24 mouse cellular contexts compared by ENCODE assay signal in genomic region chr3:68821406-68821805, GRCm38 (mm10). TPM values are rescaled to one million over a fixed set of nuclear protein-coding genes. Genes with fewer than 3 reads are reported as not detected.
DNase-seq lines count a peak whose midpoint lies in the region; ATAC-seq and TF ChIP-seq lines count a peak whose summit lies in the region.
"Had no signal": no experiment of that assay in that cellular context is flagged by ENCODE, and none has a peak within 500 bp of the region (broad histone marks: within the 10 kb centered on the region; RNA-seq: fewer than 3 reads in every experiment).

No protein-coding gene starts in this region.

- H3K4me3 ChIP-seq in kidney, embryonic 16.5 days (ENCODE audit: low read length), result no peak overlapping the region
- no peak overlapping the region for H3K4me3 ChIP-seq in stomach, postnatal 0 days (ENCODE audit: low read depth, low read length)
- H3K4me3 ChIP-seq: embryonic facial prominence, embryonic 12.5 days; embryonic facial prominence, embryonic 15.5 days; forebrain, embryonic 12.5 days; forebrain, embryonic 15.5 days; heart, adult 2 months; heart, embryonic 10.5 days; heart, embryonic 13.5 days; hindbrain, embryonic 15.5 days had no signal

- peaks cover 33% of the 10 kb centered on the region for H3K4me1 ChIP-seq in kidney, embryonic 16.5 days (ENCODE audit: insufficient read depth, low read length)
- H3K4me1 ChIP-seq in stomach, postnatal 0 days (replicated peaks; ENCODE audit: control insufficient read depth, insufficient read depth), result no peaks in the 10 kb centered on the region
- H3K4me1 ChIP-seq: embryonic facial prominence, embryonic 12.5 days; embryonic facial prominence, embryonic 15.5 days had no signal

- H3K36me3 ChIP-seq in kidney, embryonic 16.5 days (ENCODE audit: insufficient read depth, low read length), result no peaks in the 10 kb centered on the region
- no peaks in the 10 kb centered on the region for H3K36me3 ChIP-seq in stomach, postnatal 0 days (ENCODE audit: control insufficient read depth, insufficient read depth, low read length)
- H3K36me3 ChIP-seq: embryonic facial prominence, embryonic 12.5 days; embryonic facial prominence, embryonic 15.5 days; forebrain, embryonic 12.5 days; forebrain, embryonic 15.5 days; G1E; heart, embryonic 10.5 days; heart, embryonic 13.5 days; hindbrain, embryonic 15.5 days had no signal

- H3K27me3 ChIP-seq in kidney, embryonic 16.5 days (ENCODE audit: insufficient read depth, low read length), result no peaks in the 10 kb centered on the region
- no peaks in the 10 kb centered on the region for H3K27me3 ChIP-seq in stomach, postnatal 0 days (ENCODE audit: control insufficient read depth, insufficient read depth, low read length)
- H3K27me3 ChIP-seq: CH12.LX; embryonic facial prominence, embryonic 12.5 days; embryonic facial prominence, embryonic 15.5 days; forebrain, embryonic 12.5 days; forebrain, embryonic 15.5 days; heart, embryonic 13.5 days; hindbrain, embryonic 15.5 days; Patski had no signal

- no peak for TF ChIP-seq EP300 in stomach, postnatal 0 days (optimal IDR thresholded peaks at IDR 0.05)

- no peak overlapping the region for H3K4me2 ChIP-seq in kidney, embryonic 16.5 days (replicated peaks; ENCODE audit: low read depth, low read length)
- no peak overlapping the region for H3K4me2 ChIP-seq in stomach, postnatal 0 days (replicated peaks; ENCODE audit: low read depth)
- H3K4me2 ChIP-seq: embryonic facial prominence, embryonic 12.5 days; embryonic facial prominence, embryonic 15.5 days; forebrain, embryonic 12.5 days; forebrain, embryonic 15.5 days; heart, embryonic 13.5 days; hindbrain, embryonic 15.5 days had no signal

- no peak; the same call in 1 of the 2 replicates for ATAC-seq in kidney, embryonic 16.5 days (ENCODE audit: low FRiP score, low TSS enrichment)
- ATAC-seq in stomach, postnatal 0 days (ENCODE audit: low FRiP score, low TSS enrichment), result no peak
- ATAC-seq: Patski had no signal

- H3K27ac ChIP-seq in kidney, embryonic 16.5 days (ENCODE audit: low read length), result peak overlapping the region; percentile 55; the same call in 1 of the 2 replicates
- H3K27ac ChIP-seq in stomach, postnatal 0 days (replicated peaks), result no peak overlapping the region
- H3K27ac ChIP-seq: embryonic facial prominence, embryonic 12.5 days; embryonic facial prominence, embryonic 15.5 days; forebrain, embryonic 12.5 days; forebrain, embryonic 15.5 days; heart, adult 2 months; heart, embryonic 10.5 days; heart, embryonic 13.5 days; hindbrain, embryonic 15.5 days had no signal

- H3K9me3 ChIP-seq in kidney, embryonic 16.5 days (ENCODE audit: low read length), result no peaks in the 10 kb centered on the region
- H3K9me3 ChIP-seq in stomach, postnatal 0 days (ENCODE audit: control insufficient read depth, low read length), result no peaks in the 10 kb centered on the region
- H3K9me3 ChIP-seq: embryonic facial prominence, embryonic 12.5 days; embryonic facial prominence, embryonic 15.5 days; forebrain, embryonic 12.5 days; forebrain, embryonic 15.5 days; G1E; heart, embryonic 10.5 days; heart, embryonic 13.5 days; hindbrain, embryonic 15.5 days had no signal

- no peak for TF ChIP-seq CTCF in stomach, postnatal 0 days (IDR thresholded peaks at IDR 0.05; ENCODE audit: low read depth)

- WGBS in kidney, embryonic 16.5 days, result 57% methylated on average over 4 of the region's 4 CpGs
- WGBS in stomach, postnatal 0 days, result 73% methylated on average over 4 of the region's 4 CpGs

- peak; percentile 34 for DNase-seq in kidney, adult 11 months
- no peak for DNase-seq in kidney, postnatal 10 days
- DNase-seq in kidney, adult 8-10 months, result peak; percentile 27 to 52
- peak; percentile 7 to 42 for DNase-seq in kidney, postnatal 36 days
- no peak for DNase-seq in stomach, postnatal 0 days (ENCODE audit: low spot score)
- DNase-seq in frontal cortex, postnatal 10 days (ENCODE audit: low spot score in 2 of 2), result no peak
- DNase-seq: adrenal gland, postnatal 14 days; B cell, adult 2 months; cerebellum, adult 11 months; gastrocnemius, postnatal 10 days; gastrocnemius, postnatal 36 days; heart, adult 2 months; heart, postnatal 14 days had no signal

- H3K9ac ChIP-seq in kidney, embryonic 16.5 days (replicated peaks; ENCODE audit: low read length), result no peak overlapping the region
- no peak overlapping the region for H3K9ac ChIP-seq in stomach, postnatal 0 days (ENCODE audit: low read length)
- H3K9ac ChIP-seq: embryonic facial prominence, embryonic 12.5 days; embryonic facial prominence, embryonic 15.5 days; forebrain, embryonic 12.5 days; forebrain, embryonic 15.5 days; heart, embryonic 13.5 days; hindbrain, embryonic 15.5 days had no signal

RNA-seq across cellular contexts. Expression of gene 1110032F04Rik, which starts 48.0 kb away (rescaled TPM):
- 4.0 and 5.0 TPM in 2 replicates for polyA plus RNA-seq in kidney, embryonic 16.5 days (2015; fragmentation: Nextera tagmentation; extraction: Ambion mirVana)
- polyA plus RNA-seq in stomach, postnatal 0 days (2015; fragmentation: Nextera tagmentation; extraction: Ambion mirVana), result 0.17 and 0.30 TPM in 2 replicates
- polyA plus RNA-seq: G1E, Patski had no signal

Comparison
In these comparisons a context has a peak if more than half of its experiments do, and no peak if none do; other contexts are left out.
1. DNase-seq: peak in kidney, adult 11 months (single experiment), kidney, adult 8-10 months (2 of 2) and kidney, postnatal 36 days (2 of 2); none in kidney, postnatal 10 days (single experiment), stomach, postnatal 0 days (single experiment) and frontal cortex, postnatal 10 days (0 of 2).